Comparison of ENCODE assay signal across 8 mouse cellular contexts in the genomic region with DNA sequence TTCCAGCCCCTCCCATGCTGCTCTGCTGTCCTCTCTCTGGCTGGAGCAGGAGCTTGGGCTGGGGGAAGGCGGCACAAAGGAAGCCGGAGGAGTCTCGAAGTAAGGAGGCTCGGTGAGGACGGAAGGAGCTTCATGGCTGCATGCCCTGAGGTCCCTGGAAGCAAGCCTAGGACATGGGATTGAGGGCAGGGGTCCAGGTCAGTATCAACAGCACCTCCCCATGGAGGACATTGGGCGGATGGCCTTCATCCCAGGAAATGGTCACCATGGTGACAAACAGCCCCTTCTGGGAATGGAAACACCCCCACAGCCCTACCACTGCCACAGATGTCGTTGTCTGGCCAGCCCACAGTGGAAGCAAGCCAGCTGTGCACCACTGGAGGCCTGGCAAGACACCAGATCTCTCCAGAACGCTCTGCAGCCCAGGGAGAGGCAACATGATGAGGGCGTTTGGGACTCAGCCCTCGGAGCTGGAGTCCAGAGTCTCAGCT. TPM values are rescaled to one million over a fixed set of nuclear protein-coding genes. Genes with fewer than 3 reads are reported as not detected.
DNase-seq lines count a peak whose midpoint lies in the region; ATAC-seq lines count a peak whose summit lies in the region.

No protein-coding gene starts in this region.

- intact Hi-C loops in gastrocnemius, postnatal 36 days (cut with DNase I): no loop called here
- intact Hi-C loops in left cerebral cortex, postnatal 25 days (cut with DNase I): no loop called here

- ATAC-seq in megakaryocyte-erythroid progenitor cell, adult 5-6 weeks (replicated peaks; ENCODE audit: low FRiP score, low TSS enrichment, poor library complexity, severe bottlenecking): peak; percentile 34; the same call in 1 of the 2 replicates
- no peak for ATAC-seq in inflammation-experienced regulatory T-cells, adult 6 months

- DNase-seq in adrenal gland, adult 18-20 months (ENCODE audit: low spot score in 2 of 2): peak; percentile 56 to 68
- DNase-seq in cerebellum, adult 8-10 months: peak; percentile 22
- DNase-seq in gastrocnemius, postnatal 36 days: peak; percentile 93 to 94
- DNase-seq in kidney, adult 11 months: peak; percentile 83
- DNase-seq in left cerebral cortex, postnatal 25 days (ENCODE audit: low spot score in 2 of 2): peak; percentile 51 to 67
- peak; percentile 84 for DNase-seq in urinary bladder, postnatal 14 days (ENCODE audit: low spot score)

RNA-seq across cellular contexts. Expression of a gene that starts 37.4 kb away (rescaled TPM):
- total RNA-seq in adrenal gland, adult 18-20 months (2021): 100 to 1,000 TPM; 184 to 195 TPM
- total RNA-seq in gastrocnemius, postnatal 36 days (2021): 100 to 1,000 TPM; 160 to 167 TPM
- 100 to 1,000 TPM; 254 to 264 TPM for total RNA-seq in left cerebral cortex, postnatal 25 days (2021)
- 194 and 207 TPM in 2 replicates for total RNA-seq in megakaryocyte-erythroid progenitor cell, adult 5-6 weeks (2014; fragmentation: Nextera tagmentation)
- total RNA-seq in megakaryocyte-erythroid progenitor cell, adult 5-6 weeks (2017): 46.6 and 78.6 TPM in 2 replicates
- polyA plus RNA-seq in inflammation-experienced regulatory T-cells, adult 6 months (2017; shearing (Covaris generic)): 100 to 1,000 TPM; 370 to 426 (median 380) TPM

RNA-seq across cellular contexts. Expression of a gene that starts 56.5 kb away (rescaled TPM):
- 1 to 10 TPM; 6.3 to 8.8 TPM for total RNA-seq in adrenal gland, adult 18-20 months (2021)
- under 1 TPM; 0.61 to 0.86 TPM for total RNA-seq in gastrocnemius, postnatal 36 days (2021)
- under 1 TPM; 0.57 to 0.94 TPM for total RNA-seq in left cerebral cortex, postnatal 25 days (2021)
- 0.37 TPM in 1 of 2 replicates, not detected in the other for total RNA-seq in megakaryocyte-erythroid progenitor cell, adult 5-6 weeks (2014; fragmentation: Nextera tagmentation)
- total RNA-seq in megakaryocyte-erythroid progenitor cell, adult 5-6 weeks (2017): 0.52 TPM in 1 of 2 replicates, not detected in the other
- polyA plus RNA-seq in inflammation-experienced regulatory T-cells, adult 6 months (2017; shearing (Covaris generic)): not detected

Comparison
In these comparisons a context has a peak if more than half of its experiments do, and no peak if none do; other contexts are left out.
1. DNase-seq: peak in every context shown above with its lines; median percentile 94 in gastrocnemius, postnatal 36 days; 84 in urinary bladder, postnatal 14 days; 83 in kidney, adult 11 months; 62 in adrenal gland, adult 18-20 months; 59 in left cerebral cortex, postnatal 25 days; 22 in cerebellum, adult 8-10 months.